Mouse (Mus musculus) naive thymus-derived CD4-positive, alpha-beta T cell, adult 5 months (primary cell): ENCODE results near the gene Cbl. TPM values are rescaled to one million over a fixed set of nuclear protein-coding genes. Genes with fewer than 3 reads are reported as not detected.

Experiments used
- polyA plus RNA-seq: library from polyadenylated mRNA; unstranded; fragments of 100-300 nt; shearing (Covaris generic); gene quantifications from one replicate; pipeline ENCODE4 v1.2.1, GENCODE M21; 2017

The Cbl gene
- 46.8 TPM for polyA plus RNA-seq

DNA sequence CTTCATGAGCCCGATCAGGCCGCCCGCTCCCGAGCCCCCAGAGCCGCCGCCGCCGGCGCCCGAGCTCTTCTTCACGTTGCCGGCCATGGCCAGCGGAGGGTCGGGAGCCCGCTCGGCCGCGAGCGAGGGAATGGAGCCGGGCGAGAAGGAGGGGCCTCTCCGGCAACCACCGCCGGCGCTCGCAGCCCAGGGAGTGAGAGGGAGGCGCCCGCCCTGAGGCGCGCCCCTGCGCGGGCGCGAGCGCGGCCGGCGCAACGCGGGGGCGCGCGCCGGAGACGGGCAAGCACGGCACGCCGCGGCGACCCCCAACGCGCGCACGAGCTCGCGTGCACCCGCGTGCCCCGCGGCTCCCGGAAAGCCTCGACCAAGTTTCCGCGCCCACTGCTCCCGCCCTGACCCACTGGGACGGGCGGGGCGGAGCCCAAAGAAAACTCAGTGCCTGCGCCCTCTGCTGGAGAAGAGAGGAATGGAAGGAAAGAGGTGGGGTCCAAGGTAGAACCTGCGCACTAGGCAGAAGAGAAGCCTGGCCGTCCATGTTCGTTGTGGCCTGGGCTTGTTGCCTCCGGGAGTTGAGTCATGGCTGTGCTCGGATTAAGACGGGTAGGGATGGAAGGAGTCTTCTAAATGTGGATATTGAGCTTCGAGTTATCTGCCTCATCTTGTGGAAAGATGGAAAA lies at the start of gene Cbl:
Gene Cbl, minus strand, starts transcription at position 248 of the 677 bp plus-strand sequence.

DNA sequence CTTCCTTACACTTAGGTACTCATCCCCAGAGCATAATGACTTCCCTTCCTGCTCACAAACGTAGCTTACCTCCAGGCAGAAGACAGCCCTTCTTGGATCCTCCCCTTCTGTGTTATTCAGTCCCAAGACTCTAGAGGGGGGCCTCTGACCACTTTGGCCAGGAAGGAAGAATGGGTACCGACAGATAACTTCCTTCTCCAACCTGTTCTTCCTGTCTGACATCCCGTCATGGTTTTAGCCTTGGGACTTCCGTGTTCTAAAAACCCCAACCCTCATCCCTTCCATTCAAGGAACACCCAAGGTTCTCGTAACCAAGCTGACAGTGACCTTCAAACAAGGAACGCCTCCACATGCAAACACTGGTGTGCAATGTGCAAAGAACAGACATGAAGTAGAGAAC lies 34.6 kb upstream of the Cbl start, which contains the start of gene Nlrx1:
Gene Nlrx1, minus strand, starts transcription at position 168 of the 400 bp plus-strand sequence.

DNA sequence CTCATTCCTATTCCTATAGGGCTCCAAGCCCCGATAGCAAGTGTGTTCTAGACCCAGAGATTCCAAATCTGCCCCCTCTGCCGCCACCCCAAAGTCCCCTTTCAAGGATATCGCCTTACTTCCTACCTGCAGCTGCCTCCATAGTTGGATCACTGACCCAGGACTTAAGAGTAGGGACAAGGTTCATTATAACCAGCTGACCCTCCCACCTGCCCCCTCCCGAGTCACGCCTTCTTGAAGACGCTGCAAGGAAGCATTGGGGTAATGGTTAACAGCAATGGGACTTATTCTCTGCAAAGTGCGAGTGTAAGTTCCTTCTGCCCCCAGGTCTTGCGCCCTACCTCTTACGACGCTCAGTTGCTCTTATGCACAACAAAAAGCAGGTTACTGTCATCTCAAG lies 17.5 kb upstream of the Cbl start, which contains the start of gene Pdzd3:
Gene Pdzd3, minus strand, starts transcription at position 158 of the 400 bp plus-strand sequence.

DNA sequence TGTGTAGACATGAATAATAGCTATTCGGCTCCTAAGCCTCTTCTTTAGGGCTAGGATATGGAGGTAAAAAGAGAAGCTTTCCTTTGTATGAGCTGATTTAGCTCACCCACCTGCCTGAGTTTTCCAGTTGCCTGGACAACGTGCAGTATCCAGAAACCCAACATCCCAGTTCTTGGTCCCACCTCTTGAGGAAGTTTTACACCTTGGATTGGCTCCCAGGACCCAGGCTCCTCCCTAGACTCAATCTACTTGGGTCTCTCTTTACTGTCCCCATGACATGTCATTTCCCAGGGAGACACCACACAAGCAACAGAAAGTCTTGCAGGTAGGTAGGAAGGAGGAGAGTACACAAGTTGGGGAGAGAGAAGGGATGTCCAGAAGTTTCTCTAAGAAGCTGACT lies 6.5 kb upstream of the Cbl start, which contains the start of gene Ccdc153:
Gene Ccdc153, plus strand, starts transcription at position 278 of the 400 bp plus-strand sequence.

DNA sequence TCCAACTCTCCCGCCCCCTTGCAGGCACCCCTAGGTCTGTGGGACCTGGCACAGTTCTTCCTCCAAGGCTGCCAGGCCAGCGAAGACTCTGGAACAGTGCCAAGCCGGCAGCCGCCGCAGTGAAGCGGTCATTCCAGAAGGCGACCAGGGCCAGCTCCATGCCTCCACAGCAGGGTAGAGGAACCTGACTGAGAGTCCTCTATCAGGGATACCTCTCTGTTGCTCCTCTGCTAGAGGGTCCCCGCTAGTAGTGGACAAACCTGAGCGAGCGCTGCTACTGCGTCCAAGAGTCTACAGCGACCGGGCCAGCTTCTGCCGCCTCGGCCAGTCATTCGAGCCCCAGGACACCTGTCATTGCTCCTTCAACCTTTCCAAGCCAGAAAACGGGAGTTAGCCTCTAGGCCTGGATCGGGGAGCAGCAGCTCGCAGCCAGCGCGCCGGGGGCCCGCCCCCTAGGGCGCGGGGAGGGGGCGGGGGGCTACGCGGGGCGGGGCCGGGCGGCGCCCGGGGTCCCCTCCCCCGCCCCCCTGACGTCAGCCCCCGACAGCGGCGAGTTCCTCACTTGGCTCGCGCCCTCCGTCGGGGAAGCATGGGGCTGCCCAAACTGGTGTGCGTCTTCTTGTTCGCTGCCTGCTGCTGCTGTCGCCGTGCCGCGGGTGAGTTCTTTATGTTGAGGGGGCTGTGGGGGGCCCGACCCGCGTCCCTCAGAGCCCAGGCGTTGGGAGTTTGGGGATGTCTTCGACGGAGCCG lies 99.6 kb downstream of the Cbl start, which contains the start of gene Mcam:
Gene Mcam, plus strand, starts transcription at position 369 of the 750 bp plus-strand sequence.

DNA sequence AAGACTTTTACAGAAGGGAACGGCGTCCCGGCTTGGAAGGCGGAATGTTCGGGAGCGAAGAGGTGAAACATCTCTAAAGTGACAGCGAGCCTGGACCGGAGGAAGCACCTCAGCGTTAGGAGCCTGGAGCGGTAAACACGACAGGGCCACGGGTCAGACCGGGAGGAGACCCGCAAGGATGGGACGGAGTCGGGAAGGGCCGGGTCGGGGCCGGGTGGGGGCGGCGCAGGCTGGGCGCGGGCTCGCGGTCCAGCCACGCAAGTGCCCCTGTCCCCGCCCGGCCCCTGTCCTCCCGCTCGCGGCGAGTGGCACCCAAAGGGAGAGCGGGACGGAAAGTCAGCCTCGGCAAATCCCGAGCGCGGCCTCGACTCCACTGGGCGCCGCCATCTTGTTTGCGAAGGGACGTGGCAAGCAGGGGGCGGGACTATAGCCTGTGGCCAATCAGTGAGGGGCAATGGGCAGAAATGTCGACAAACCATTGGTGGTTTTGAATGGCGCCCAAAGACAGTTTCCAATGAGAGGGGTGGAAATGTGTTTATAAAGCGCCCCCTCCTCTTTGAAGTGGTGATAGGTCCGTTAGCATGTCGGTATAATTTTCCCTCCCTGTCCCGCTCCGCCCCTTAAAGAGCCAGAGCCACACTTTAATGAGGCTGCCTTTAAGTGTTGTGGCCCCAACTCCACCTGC lies 120.6 kb downstream of the Cbl start, which contains the start of the genes Gm49380 and Rnf26:
Gene Gm49380, minus strand, starts transcription at position 396 of the 685 bp plus-strand sequence.
Gene Rnf26, minus strand, starts transcription at position 413 of the 685 bp plus-strand sequence.

DNA sequence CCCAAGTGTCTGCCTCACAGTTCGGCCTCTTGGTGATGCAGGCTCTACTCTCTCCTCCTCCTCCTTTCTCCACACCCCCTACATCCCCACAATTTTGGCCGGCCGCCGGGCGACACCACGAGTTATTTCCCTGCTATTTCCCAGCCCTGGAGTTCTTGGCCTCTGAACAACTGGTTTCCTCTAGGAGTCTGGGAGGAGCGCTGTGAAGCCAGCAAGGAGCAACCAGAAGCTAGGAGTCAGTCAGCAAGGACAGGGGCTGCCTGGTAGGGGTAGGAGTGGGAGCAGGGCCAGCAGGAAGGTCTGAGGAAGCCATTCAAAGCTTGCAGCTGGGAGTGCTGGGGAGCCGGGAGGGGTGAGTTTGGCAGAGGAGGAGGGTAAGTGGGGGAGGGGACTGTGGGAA lies 126.7 kb downstream of the Cbl start, which contains the start of gene C1qtnf5:
Gene C1qtnf5, plus strand, starts transcription at position 136 of the 400 bp plus-strand sequence.

DNA sequence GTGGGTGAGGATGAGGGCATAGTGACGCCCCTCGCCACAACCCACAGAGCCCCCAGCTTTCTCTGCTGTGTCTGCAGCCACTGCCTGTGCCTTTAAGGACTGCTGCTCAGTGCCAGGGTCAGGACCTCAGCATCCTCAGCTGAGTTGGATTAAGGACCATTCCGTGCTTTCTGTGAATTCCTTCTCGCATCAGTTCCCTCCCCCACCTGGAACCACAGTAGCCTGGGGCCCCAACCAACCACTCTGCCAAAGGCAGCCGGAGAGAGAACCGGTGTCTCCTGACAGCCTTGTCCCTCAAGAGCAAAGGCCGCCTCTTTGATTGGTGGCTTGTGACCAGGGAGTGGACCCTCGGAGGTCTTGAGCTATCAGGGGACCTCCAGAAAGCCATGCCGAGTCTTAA lies 132.4 kb downstream of the Cbl start, which contains the start of gene Mfrp:
Gene Mfrp, plus strand, starts transcription at position 240 of the 400 bp plus-strand sequence.

Other genes starting within 250 kb of the Cbl start
- gene Thy1, start 190.7 kb downstream of the Cbl start, polyA plus RNA-seq = 60.0 TPM
- 25.7 TPM for gene Usp2, start 167.0 kb downstream of the Cbl start, polyA plus RNA-seq
- not detected for gene Mfrp, start 132.3 kb downstream of the Cbl start, polyA plus RNA-seq
- not detected for gene C1qtnf5, start 126.8 kb downstream of the Cbl start, polyA plus RNA-seq
- not detected for gene Gm49380, start 120.5 kb downstream of the Cbl start, polyA plus RNA-seq
- gene Rnf26, start 120.5 kb downstream of the Cbl start, polyA plus RNA-seq = 20.6 TPM
- gene Mcam, start 99.6 kb downstream of the Cbl start, polyA plus RNA-seq = 0.70 TPM
- not detected for gene Ccdc153, start 6.6 kb upstream of the Cbl start, polyA plus RNA-seq
- not detected for gene Pdzd3, start 17.4 kb upstream of the Cbl start, polyA plus RNA-seq
- gene Nlrx1, start 34.5 kb upstream of the Cbl start, polyA plus RNA-seq = 2.9 TPM
- not detected for gene Abcg4, start 54.6 kb upstream of the Cbl start, polyA plus RNA-seq
- 49.0 TPM for gene Hinfp, start 71.6 kb upstream of the Cbl start, polyA plus RNA-seq
- gene C2cd2l, start 86.2 kb upstream of the Cbl start, polyA plus RNA-seq = 19.9 TPM
- gene Dpagt1, start 92.0 kb upstream of the Cbl start, polyA plus RNA-seq = 6.6 TPM
- gene H2afx, start 100.6 kb upstream of the Cbl start, polyA plus RNA-seq = 62.7 TPM
- gene Hmbs, start 110.2 kb upstream of the Cbl start, polyA plus RNA-seq = 20.3 TPM
- gene Vps11, start 127.6 kb upstream of the Cbl start, polyA plus RNA-seq = 73.9 TPM
- gene Hyou1, start 145.4 kb upstream of the Cbl start, polyA plus RNA-seq = 16.9 TPM
- gene Slc37a4, start 162.8 kb upstream of the Cbl start, polyA plus RNA-seq = 15.1 TPM
- gene Rps25, start 173.1 kb upstream of the Cbl start, polyA plus RNA-seq = 2,678 TPM
- gene Trappc4, start 173.6 kb upstream of the Cbl start, polyA plus RNA-seq = 80.8 TPM
- gene Ccdc84, start 184.5 kb upstream of the Cbl start, polyA plus RNA-seq = 39.8 TPM
- not detected for gene Foxr1, start 207.1 kb upstream of the Cbl start, polyA plus RNA-seq
- gene Upk2, start 220.9 kb upstream of the Cbl start, polyA plus RNA-seq = not detected
- gene Bcl9l, start 248.8 kb upstream of the Cbl start, polyA plus RNA-seq = 22.3 TPM